In the genomic region with DNA sequence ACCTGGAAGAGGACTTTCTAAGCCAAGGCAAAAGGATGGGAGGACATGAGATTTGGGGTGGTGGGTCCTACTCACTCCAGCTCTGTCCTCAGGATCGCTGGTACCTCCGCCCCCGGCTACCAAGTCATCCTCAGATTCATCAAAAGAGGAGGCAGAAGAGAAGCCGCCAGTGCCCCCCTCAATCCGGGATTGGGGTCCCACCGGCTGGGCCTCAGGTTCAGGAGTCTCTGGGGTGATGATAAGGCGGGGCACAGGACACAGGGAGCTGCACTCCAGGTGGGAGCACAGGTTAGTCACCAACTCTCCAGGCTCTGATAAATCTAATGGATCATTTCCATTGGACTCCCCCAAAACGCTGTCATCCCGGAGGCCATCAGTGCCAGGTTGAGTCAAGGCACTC, we compare ENCODE assay signal across 7 mouse cellular contexts. TPM values are rescaled to one million over a fixed set of nuclear protein-coding genes. Genes with fewer than 3 reads are reported as not detected.
DNase-seq lines count a peak whose midpoint lies in the region; ATAC-seq and TF ChIP-seq lines count a peak whose summit lies in the region.

No protein-coding gene starts in this region.

- H3K4me2 ChIP-seq in embryonic facial prominence, embryonic 15.5 days (replicated peaks), result peak overlapping the region; percentile 80
- H3K4me2 ChIP-seq in intestine, embryonic 15.5 days (replicated peaks), result peak overlapping the region; percentile 78
- H3K4me2 ChIP-seq in neural tube, embryonic 13.5 days, result peak overlapping the region; percentile 97

- no peak for ATAC-seq in embryonic facial prominence, embryonic 15.5 days (ENCODE audit: insufficient number of reproducible peaks, low FRiP score, low TSS enrichment, low read depth)
- no peak for ATAC-seq in intestine, embryonic 15.5 days
- no peak for ATAC-seq in neural tube, embryonic 13.5 days (ENCODE audit: low read depth)

- H3K4me1 ChIP-seq in liver, adult 2 months (ENCODE audit: control insufficient read depth, insufficient read depth, low read length), result peaks cover 25% of the 10 kb centered on the region
- peaks cover 59% of the 10 kb centered on the region for H3K4me1 ChIP-seq in embryonic facial prominence, embryonic 15.5 days
- H3K4me1 ChIP-seq in intestine, embryonic 15.5 days (replicated peaks), result peaks cover 54% of the 10 kb centered on the region
- peaks cover 61% of the 10 kb centered on the region for H3K4me1 ChIP-seq in neural tube, embryonic 13.5 days (replicated peaks)

- intact Hi-C loops in gastrocnemius, postnatal 36 days (cut with DNase I), result loop anchor here (2.0 to 5.0 kb wide), 2 partner anchors 28 to 65 kb away; no protein-coding TSS in a partner anchor

- 31% methylated on average over 9 of the region's 9 CpGs for WGBS in liver, adult 2 months
- WGBS in embryonic facial prominence, embryonic 15.5 days, result 34% methylated on average over 9 of the region's 9 CpGs
- WGBS in intestine, embryonic 15.5 days, result 23% methylated on average over 9 of the region's 9 CpGs
- WGBS in neural tube, embryonic 13.5 days, result 36% methylated on average over 9 of the region's 9 CpGs

- no peak for DNase-seq in liver, adult 2 months (ENCODE audit: extremely low read depth, low read depth, low spot score)
- DNase-seq in liver, result no peak
- no peak for DNase-seq in gastrocnemius, postnatal 36 days
- no peak for DNase-seq in layer of hippocampus, adult 11-12 months (ENCODE audit: low spot score)

- no peaks in the 10 kb centered on the region for H3K9me3 ChIP-seq in embryonic facial prominence, embryonic 15.5 days (replicated peaks)
- no peaks in the 10 kb centered on the region for H3K9me3 ChIP-seq in intestine, embryonic 15.5 days
- H3K9me3 ChIP-seq in neural tube, embryonic 13.5 days, result no peaks in the 10 kb centered on the region

- H3K27me3 ChIP-seq in liver, adult 2 months (ENCODE audit: control insufficient read depth, insufficient read depth, low read length), result no peaks in the 10 kb centered on the region
- no peaks in the 10 kb centered on the region for H3K27me3 ChIP-seq in embryonic facial prominence, embryonic 15.5 days
- no peaks in the 10 kb centered on the region for H3K27me3 ChIP-seq in intestine, embryonic 15.5 days (replicated peaks)
- H3K27me3 ChIP-seq in neural tube, embryonic 13.5 days, result no peaks in the 10 kb centered on the region

- no peak for TF ChIP-seq CTCF in liver, adult 2 months (IDR thresholded peaks at IDR 0.05; ENCODE audit: low read depth, low read length)

- peak overlapping the region; percentile 73 for H3K4me3 ChIP-seq in liver, adult 2 months (ENCODE audit: insufficient read depth, low read depth, low read length)
- H3K4me3 ChIP-seq in embryonic facial prominence, embryonic 15.5 days (replicated peaks), result peak overlapping the region; percentile 97
- peak overlapping the region; percentile 95 for H3K4me3 ChIP-seq in intestine, embryonic 15.5 days (replicated peaks)
- peak overlapping the region; percentile 89 for H3K4me3 ChIP-seq in neural tube, embryonic 13.5 days

- no peaks in the 10 kb centered on the region for H3K36me3 ChIP-seq in liver, adult 2 months (ENCODE audit: control insufficient read depth, insufficient read depth, low read length)
- H3K36me3 ChIP-seq in embryonic facial prominence, embryonic 15.5 days, result peaks cover 3% of the 10 kb centered on the region; the same call in 1 of the 2 replicates
- H3K36me3 ChIP-seq in intestine, embryonic 15.5 days, result no peaks in the 10 kb centered on the region
- peaks cover 11% of the 10 kb centered on the region; the same call in 1 of the 2 replicates for H3K36me3 ChIP-seq in neural tube, embryonic 13.5 days

- H3K9ac ChIP-seq in liver, adult 2 months (ENCODE audit: low read depth, low read length), result peak overlapping the region; percentile 80
- peak overlapping the region; percentile 73 for H3K9ac ChIP-seq in embryonic facial prominence, embryonic 15.5 days
- H3K9ac ChIP-seq in intestine, embryonic 15.5 days, result peak overlapping the region; percentile 85
- H3K9ac ChIP-seq in neural tube, embryonic 13.5 days, result peak overlapping the region; percentile 92

- no peak for TF ChIP-seq POLR2A in liver, adult 2 months (IDR thresholded peaks at IDR 0.05; ENCODE audit: extremely low read depth, insufficient read depth, low read length)

- H3K27ac ChIP-seq in liver, adult 2 months (replicated peaks; ENCODE audit: insufficient read depth, low read depth, low read length), result peak overlapping the region; percentile 72
- H3K27ac ChIP-seq in embryonic facial prominence, embryonic 15.5 days (replicated peaks), result peak overlapping the region; percentile 95; the same call in 1 of the 2 replicates
- H3K27ac ChIP-seq in intestine, embryonic 15.5 days, result 0 out of 2 replicates have a peak overlapping the region, but pooled peaks have one; percentile 90
- H3K27ac ChIP-seq in neural tube, embryonic 13.5 days (replicated peaks), result no peak overlapping the region

- peaks cover 36% of the 10 kb centered on the region for H3K79me2 ChIP-seq in liver, adult 2 months (ENCODE audit: control insufficient read depth, insufficient read depth, low read length)

RNA-seq across cellular contexts. Expression of gene Itpkc, which starts 1.2 kb away (rescaled TPM):
- 3.5 and 6.0 TPM in 2 replicates for total RNA-seq in liver, adult 2 months (2014; rRNA removed)
- polyA plus RNA-seq in liver, adult 2 months (2012; rRNA removed), result 4.0 and 5.8 TPM in 2 replicates
- polyA plus RNA-seq in embryonic facial prominence, embryonic 15.5 days (2015; fragmentation: Nextera tagmentation; extraction: Ambion mirVana), result 11.6 and 13.5 TPM in 2 replicates
- polyA plus RNA-seq in intestine, embryonic 15.5 days (2015; fragmentation: Nextera tagmentation; extraction: Ambion mirVana), result 8.8 and 9.4 TPM in 2 replicates
- 5.1 and 7.5 TPM in 2 replicates for polyA plus RNA-seq in neural tube, embryonic 13.5 days (2015; fragmentation: Nextera tagmentation; extraction: Ambion mirVana)
- total RNA-seq in gastrocnemius, postnatal 36 days (2021), result 1 to 10 TPM; 3.3 to 3.6 TPM

RNA-seq across cellular contexts. Expression of gene Coq8b, which starts 5.5 kb away (rescaled TPM):
- total RNA-seq in liver, adult 2 months (2014; rRNA removed), result 11.9 and 16.6 TPM in 2 replicates
- 35.2 and 36.2 TPM in 2 replicates for polyA plus RNA-seq in liver, adult 2 months (2012; rRNA removed)
- 23.0 and 27.1 TPM in 2 replicates for polyA plus RNA-seq in embryonic facial prominence, embryonic 15.5 days (2015; fragmentation: Nextera tagmentation; extraction: Ambion mirVana)
- polyA plus RNA-seq in intestine, embryonic 15.5 days (2015; fragmentation: Nextera tagmentation; extraction: Ambion mirVana), result 21.3 and 21.4 TPM in 2 replicates
- 22.2 and 22.6 TPM in 2 replicates for polyA plus RNA-seq in neural tube, embryonic 13.5 days (2015; fragmentation: Nextera tagmentation; extraction: Ambion mirVana)
- total RNA-seq in gastrocnemius, postnatal 36 days (2021), result 1 to 10 TPM; 2.5 to 3.1 TPM

RNA-seq across cellular contexts. Expression of gene Numbl, which starts 31.0 kb away (rescaled TPM):
- 0.46 and 0.74 TPM in 2 replicates for total RNA-seq in liver, adult 2 months (2014; rRNA removed)
- 0.62 and 1.5 TPM in 2 replicates for polyA plus RNA-seq in liver, adult 2 months (2012; rRNA removed)
- 48.7 and 49.3 TPM in 2 replicates for polyA plus RNA-seq in embryonic facial prominence, embryonic 15.5 days (2015; fragmentation: Nextera tagmentation; extraction: Ambion mirVana)
- polyA plus RNA-seq in intestine, embryonic 15.5 days (2015; fragmentation: Nextera tagmentation; extraction: Ambion mirVana), result 16.2 and 16.5 TPM in 2 replicates
- 52.8 and 55.3 TPM in 2 replicates for polyA plus RNA-seq in neural tube, embryonic 13.5 days (2015; fragmentation: Nextera tagmentation; extraction: Ambion mirVana)
- total RNA-seq in gastrocnemius, postnatal 36 days (2021), result 1 to 10 TPM; 4.4 TPM

RNA-seq across cellular contexts. Expression of gene Snrpa, which starts 31.2 kb away (rescaled TPM):
- total RNA-seq in liver, adult 2 months (2014; rRNA removed), result 10.5 and 17.0 TPM in 2 replicates
- 76.8 and 79.1 TPM in 2 replicates for polyA plus RNA-seq in liver, adult 2 months (2012; rRNA removed)
- polyA plus RNA-seq in embryonic facial prominence, embryonic 15.5 days (2015; fragmentation: Nextera tagmentation; extraction: Ambion mirVana), result 238 and 242 TPM in 2 replicates
- 223 and 249 TPM in 2 replicates for polyA plus RNA-seq in intestine, embryonic 15.5 days (2015; fragmentation: Nextera tagmentation; extraction: Ambion mirVana)
- polyA plus RNA-seq in neural tube, embryonic 13.5 days (2015; fragmentation: Nextera tagmentation; extraction: Ambion mirVana), result 206 and 216 TPM in 2 replicates
- total RNA-seq in gastrocnemius, postnatal 36 days (2021), result 10 to 100 TPM; 29.9 to 32.9 TPM

RNA-seq across cellular contexts. Expression of gene BC024978, which starts 31.7 kb away (rescaled TPM):
- 3.9 and 4.2 TPM in 2 replicates for total RNA-seq in liver, adult 2 months (2014; rRNA removed)
- 10.2 and 13.8 TPM in 2 replicates for polyA plus RNA-seq in liver, adult 2 months (2012; rRNA removed)
- 3.9 and 4.3 TPM in 2 replicates for polyA plus RNA-seq in embryonic facial prominence, embryonic 15.5 days (2015; fragmentation: Nextera tagmentation; extraction: Ambion mirVana)
- polyA plus RNA-seq in intestine, embryonic 15.5 days (2015; fragmentation: Nextera tagmentation; extraction: Ambion mirVana), result 3.0 and 3.2 TPM in 2 replicates
- polyA plus RNA-seq in neural tube, embryonic 13.5 days (2015; fragmentation: Nextera tagmentation; extraction: Ambion mirVana), result 3.4 and 4.0 TPM in 2 replicates
- total RNA-seq in gastrocnemius, postnatal 36 days (2021), result 10 to 100 TPM; 11.6 to 18.1 TPM
